Mouse (Mus musculus) neural tube, embryonic 13.5 days (tissue): ENCODE measurements around the gene Cpn2. TPM values are rescaled to one million over a fixed set of nuclear protein-coding genes. Genes with fewer than 3 reads are reported as not detected.

ENCODE experiments used
- ATAC-seq: fragments of 200-750 bp; cut with Nextera tagmentation; 2 replicates; pipeline ENCODE4 v1.8.0; 2017; ENCODE audit warnings: low read depth, mild to moderate bottlenecking, moderate TSS enrichment, moderate library complexity
- H3K27ac ChIP-seq: fragments of 300-500 bp; sonication (generic); replicated peaks from 2 replicates; pipeline ENCODE4 v1.5.1; 2015; ENCODE audit warnings: moderate library complexity, mild to moderate bottlenecking, inconsistent platforms
- H3K27me3 ChIP-seq: fragments of 300-500 bp; sonication (generic); 2 replicates; pipeline ENCODE4 v1.6.1; 2015; ENCODE audit warnings: mild to moderate bottlenecking, inconsistent platforms
- H3K36me3 ChIP-seq: fragments of 300-500 bp; sonication (generic); 2 replicates; pipeline ENCODE4 v1.6.1; 2015; ENCODE audit warnings: mild to moderate bottlenecking, inconsistent platforms
- H3K4me1 ChIP-seq: fragments of 300-500 bp; sonication (generic); replicated peaks from 2 replicates; pipeline ENCODE4 v1.6.1; 2015; ENCODE audit warnings: inconsistent platforms
- H3K4me2 ChIP-seq: fragments of 300-500 bp; sonication (generic); 2 replicates; pipeline ENCODE4 v1.6.1; 2015; ENCODE audit warnings: inconsistent platforms, mild to moderate bottlenecking, moderate library complexity
- H3K4me3 ChIP-seq: fragments of 300-500 bp; sonication (generic); 2 replicates; pipeline ENCODE4 v1.5.1; 2015; ENCODE audit warnings: mild to moderate bottlenecking, inconsistent platforms
- H3K9ac ChIP-seq: fragments of 300-500 bp; sonication (generic); 2 replicates; pipeline ENCODE4 v1.6.1; 2015; ENCODE audit warnings: moderate library complexity, mild to moderate bottlenecking, inconsistent platforms
- H3K9me3 ChIP-seq: fragments of 300-500 bp; sonication (generic); 2 replicates; pipeline ENCODE4 v1.6.1; 2016; ENCODE audit warnings: inconsistent platforms
- WGBS: fragments of 180-500 bp; shearing (Covaris S2); methylation state at CpG from one replicate; pipeline ENCODE4 v1.1.7; 2015; 5-methylcytosine and 5-hydroxymethylcytosine counted together
- polyA plus RNA-seq: library from polyadenylated mRNA; unstranded; fragments of >200 nt; fragmentation: Nextera tagmentation; extraction: Ambion mirVana; gene quantifications from 2 replicates; pipeline ENCODE4 v1.2.1, GENCODE M21; 2015

Cpn2 gene
- polyA plus RNA-seq, 1 experiment from 2014 or later: not detected

DNA sequence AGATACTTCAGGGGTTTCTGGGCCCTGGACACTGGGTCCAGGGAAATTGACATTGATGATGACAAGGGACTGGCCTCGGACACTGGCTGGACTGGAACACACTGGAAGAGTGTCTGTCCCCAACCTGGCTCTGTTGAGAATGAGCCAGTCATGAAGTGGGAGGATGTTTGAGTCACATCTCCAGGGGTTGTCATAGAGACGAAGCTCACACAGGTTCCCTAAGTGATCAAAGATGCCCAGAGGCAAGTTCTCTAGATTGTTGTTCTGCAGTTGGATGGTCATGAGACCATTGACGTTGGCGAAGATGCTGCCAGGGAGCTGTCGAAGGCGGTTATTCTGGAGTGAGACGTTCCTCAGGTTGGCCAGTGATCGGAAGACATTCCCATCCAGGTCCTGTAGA lies 5.8 kb upstream of the Cpn2 start:
- Histone ChIP-seq H3K4me2 (no peak overlapping the region), H3K4me3 (no peak overlapping the region), H3K27me3 (no peaks in the 10 kb centered on the region; the same call in 1 of the 2 replicates), H3K4me1 (peaks cover 10% of the 10 kb centered on the region), H3K9me3 (no peaks in the 10 kb centered on the region), H3K36me3 (no peaks in the 10 kb centered on the region), H3K9ac (no peak overlapping the region), H3K27ac (no peak overlapping the region)
- no peak for ATAC-seq
- 93% methylated on average over 8 of the region's 8 CpGs for WGBS

DNA sequence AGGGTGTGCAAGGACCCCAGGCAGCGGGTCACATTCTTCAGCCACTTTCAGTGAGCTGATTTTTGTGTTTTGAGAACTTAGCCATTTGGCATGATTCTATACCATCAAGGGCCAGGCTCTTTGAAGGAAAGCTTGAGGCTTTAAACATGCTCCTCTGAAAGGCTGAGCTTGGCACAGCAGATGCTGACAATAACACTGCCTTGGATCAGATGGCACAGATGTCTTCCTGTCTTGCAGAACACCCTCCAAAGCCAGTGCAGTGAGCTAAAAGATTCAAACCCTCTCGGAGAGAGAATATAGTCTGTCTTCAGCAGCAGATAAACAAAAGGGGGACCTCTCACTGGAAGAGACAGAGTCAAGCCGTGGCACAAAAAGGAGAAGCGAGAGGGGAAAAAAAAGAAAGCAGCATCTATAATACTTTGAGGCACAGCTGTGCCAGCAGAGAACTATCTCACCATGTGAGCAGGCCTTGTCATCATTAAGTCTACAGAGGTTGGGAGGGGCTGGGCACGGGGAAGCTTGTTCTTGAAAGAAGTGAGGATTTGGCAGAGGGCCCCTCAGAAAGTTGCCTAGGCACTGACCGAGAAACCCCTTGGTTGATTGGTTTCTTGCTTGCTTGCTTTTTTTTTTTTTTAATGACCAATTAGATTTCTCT lies 4.8 kb upstream of the Cpn2 start:
- H3K4me3 ChIP-seq: no peak overlapping the region
- no peak overlapping the region for H3K4me2 ChIP-seq
- no peaks in the 10 kb centered on the region for H3K36me3 ChIP-seq
- H3K9ac ChIP-seq: no peak overlapping the region
- WGBS: 60% methylated on average over 6 of the region's 6 CpGs
- no peak for ATAC-seq
- H3K27me3 ChIP-seq: no peaks in the 10 kb centered on the region
- H3K4me1 ChIP-seq: peaks cover 10% of the 10 kb centered on the region
- no peak overlapping the region for H3K27ac ChIP-seq
- no peaks in the 10 kb centered on the region for H3K9me3 ChIP-seq

- no peaks in the 10 kb centered on the region for H3K27me3 ChIP-seq
- no peak overlapping the region for H3K4me2 ChIP-seq
- 77% methylated on average over 8 of the region's 8 CpGs for WGBS
- H3K27ac ChIP-seq: no peak overlapping the region
- H3K9ac ChIP-seq: no peak overlapping the region
- ATAC-seq: no peak
- no peaks in the 10 kb centered on the region for H3K9me3 ChIP-seq
- peaks cover 10% of the 10 kb centered on the region for H3K4me1 ChIP-seq
- H3K36me3 ChIP-seq: no peaks in the 10 kb centered on the region
- no peak overlapping the region for H3K4me3 ChIP-seq
These were observed 4.0 kb upstream of the Cpn2 start for GRCm38 (mm10) chr16:30271223-30271761.

DNA sequence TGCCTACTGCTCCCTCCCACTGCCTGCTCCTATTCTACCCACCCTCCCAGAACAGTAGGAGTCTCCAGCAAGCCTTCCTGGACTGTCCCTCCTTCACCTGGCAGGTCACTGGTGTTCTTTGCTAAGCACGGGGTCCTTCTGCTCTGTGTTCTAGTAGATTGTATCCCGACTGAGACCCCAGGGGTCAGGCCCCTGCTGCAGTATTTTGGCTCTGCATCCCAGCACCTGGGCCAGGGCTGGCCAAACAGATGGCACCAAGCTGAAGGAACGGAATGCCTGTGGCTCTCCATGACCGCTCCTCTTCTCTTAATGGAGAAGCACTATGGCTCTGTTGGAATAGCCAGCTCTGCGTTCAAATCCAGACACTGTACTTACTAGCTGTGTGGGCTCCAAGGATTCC lies 738 bp downstream of the Cpn2 start:
- 81% methylated on average over 5 of the region's 5 CpGs for WGBS
- peaks cover 2% of the 10 kb centered on the region; the same call in 1 of the 2 replicates for H3K4me1 ChIP-seq
- H3K4me3 ChIP-seq: no peak overlapping the region

DNA sequence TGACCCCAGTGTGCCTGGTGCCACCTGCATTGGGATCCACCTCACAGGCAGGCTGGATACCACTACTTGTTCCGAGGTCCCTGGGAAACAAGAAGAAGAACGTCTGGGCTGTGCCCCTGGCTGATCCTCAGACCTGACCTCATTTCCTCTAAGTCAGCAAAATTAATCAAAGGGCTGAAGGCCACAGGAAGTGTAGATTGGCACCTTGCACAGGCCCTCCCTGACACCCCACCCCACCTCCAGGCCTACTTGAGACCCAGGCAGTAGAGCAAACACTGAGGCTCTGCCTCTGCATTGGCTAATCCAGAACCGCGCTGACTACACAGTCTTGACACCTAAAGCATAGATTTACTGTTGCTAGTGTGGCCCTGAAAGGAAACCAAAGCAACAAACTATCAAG lies 1.7 kb downstream of the Cpn2 start:
- Histone ChIP-seq H3K27me3 (0 out of 2 replicates have a peak, but pooled peaks cover 6% of the 10 kb centered on the region), H3K9me3 (no peaks in the 10 kb centered on the region), H3K36me3 (no peaks in the 10 kb centered on the region), H3K4me2 (no peak overlapping the region), H3K4me1 (no peaks in the 10 kb centered on the region), H3K27ac (no peak overlapping the region), H3K4me3 (no peak overlapping the region), H3K9ac (no peak overlapping the region)
- no peak for ATAC-seq
- 75% methylated on average over 4 of the region's 4 CpGs for WGBS

More for the DNA sequence above, 738 bp downstream of the Cpn2 start:
- H3K4me2 ChIP-seq: no peak overlapping the region
- 0 out of 2 replicates have a peak, but pooled peaks cover 6% of the 10 kb centered on the region for H3K27me3 ChIP-seq
- H3K27ac ChIP-seq: no peak overlapping the region
- no peaks in the 10 kb centered on the region for H3K9me3 ChIP-seq
- ATAC-seq: no peak
- H3K9ac ChIP-seq: no peak overlapping the region
- no peaks in the 10 kb centered on the region for H3K36me3 ChIP-seq

DNA sequence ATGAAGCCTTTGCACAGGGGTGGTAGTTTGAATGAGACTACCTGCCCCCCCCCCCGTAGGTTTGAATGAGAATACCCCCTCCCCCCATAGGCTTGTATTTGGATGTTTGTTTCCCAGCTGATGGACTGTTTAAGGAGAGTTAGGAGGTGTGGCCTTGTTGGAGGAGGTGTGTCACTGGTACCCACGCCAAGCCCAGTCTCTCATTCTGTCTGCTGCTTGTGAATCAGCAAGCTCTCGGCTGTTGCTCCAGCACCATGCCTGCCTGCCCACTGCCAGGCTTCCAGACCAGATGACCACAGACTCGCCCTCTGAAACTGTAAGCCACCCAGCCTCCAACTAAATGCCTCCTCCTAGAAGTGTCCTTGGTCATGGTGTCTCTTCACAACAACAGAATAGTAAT lies 4.1 kb downstream of the Cpn2 start:
- Histone ChIP-seq H3K9me3 (no peaks in the 10 kb centered on the region), H3K9ac (no peak overlapping the region), H3K4me1 (no peaks in the 10 kb centered on the region), H3K36me3 (no peaks in the 10 kb centered on the region), H3K27me3 (0 out of 2 replicates have a peak, but pooled peaks cover 6% of the 10 kb centered on the region), H3K4me3 (no peak overlapping the region), H3K27ac (no peak overlapping the region), H3K4me2 (no peak overlapping the region)
- no peak for ATAC-seq
- 60% methylated on average over 4 of the region's 4 CpGs for WGBS

DNA sequence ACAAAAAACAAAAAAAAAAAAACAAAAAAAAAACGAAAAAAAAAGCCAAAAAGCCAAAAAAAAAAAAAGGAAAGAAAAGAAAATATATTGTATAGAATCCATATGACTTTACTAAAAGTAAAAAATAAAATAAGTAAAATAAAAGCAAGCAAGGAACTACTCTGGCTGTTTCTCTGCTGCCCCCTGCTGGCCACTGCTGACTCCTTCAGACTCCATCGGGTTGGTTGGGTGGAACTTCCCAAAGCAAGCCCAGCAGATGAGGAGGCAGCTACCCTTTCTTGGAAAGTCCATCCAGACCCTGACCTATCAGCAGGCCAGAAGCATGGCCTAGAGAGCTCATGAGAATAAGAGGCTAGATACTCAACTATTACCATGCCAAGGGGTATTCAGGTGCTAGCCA lies 4.6 kb downstream of the Cpn2 start:
- ATAC-seq: no peak; the same call in 1 of the 2 replicates
- no peak overlapping the region for H3K4me3 ChIP-seq
- H3K4me2 ChIP-seq: no peak overlapping the region
- H3K27ac ChIP-seq: no peak overlapping the region
- H3K27me3 ChIP-seq: peaks cover 6% of the 10 kb centered on the region; the same call in 1 of the 2 replicates
- H3K9me3 ChIP-seq: no peaks in the 10 kb centered on the region
- no peak overlapping the region for H3K9ac ChIP-seq
- no peaks in the 10 kb centered on the region for H3K4me1 ChIP-seq
- H3K36me3 ChIP-seq: no peaks in the 10 kb centered on the region
- 1% methylated on average over 2 of the region's 2 CpGs for WGBS

GRCm38 (mm10) chr16:30262157-30262556 lies 5.1 kb downstream of the Cpn2 start:
- WGBS: 90% methylated on average over 10 of the region's 10 CpGs

GRCm38 (mm10) chr16:30261341-30261740 lies 6.0 kb downstream of the Cpn2 start:
- Histone ChIP-seq H3K4me1 (no peaks in the 10 kb centered on the region), H3K4me2 (no peak overlapping the region), H3K27me3 (peaks cover 6% of the 10 kb centered on the region), H3K36me3 (no peaks in the 10 kb centered on the region), H3K9me3 (no peaks in the 10 kb centered on the region), H3K4me3 (no peak overlapping the region), H3K27ac (no peak overlapping the region), H3K9ac (no peak overlapping the region)
- WGBS: 88% methylated on average over 9 of the region's 9 CpGs
- no peak for ATAC-seq

More at GRCm38 (mm10) chr16:30262157-30262556, 5.1 kb downstream of the Cpn2 start:
- Histone ChIP-seq H3K9ac (no peak overlapping the region), H3K4me1 (no peaks in the 10 kb centered on the region), H3K4me3 (no peak overlapping the region), H3K27ac (no peak overlapping the region), H3K27me3 (peaks cover 6% of the 10 kb centered on the region; the same call in 1 of the 2 replicates), H3K36me3 (no peaks in the 10 kb centered on the region), H3K9me3 (no peaks in the 10 kb centered on the region), H3K4me2 (no peak overlapping the region)
- no peak for ATAC-seq

- WGBS: 91% methylated on average over 15 of the region's 15 CpGs
- no peak overlapping the region for H3K4me3 ChIP-seq
- ATAC-seq: no peak
These were observed 7.2 kb downstream of the Cpn2 start for GRCm38 (mm10) chr16:30260012-30260635.

GRCm38 (mm10) chr16:30259444-30259843 lies 7.9 kb downstream of the Cpn2 start:
- Histone ChIP-seq H3K9ac (no peak overlapping the region), H3K27me3 (peaks cover 5% of the 10 kb centered on the region), H3K4me2 (no peak overlapping the region), H3K27ac (no peak overlapping the region), H3K4me1 (no peaks in the 10 kb centered on the region), H3K4me3 (no peak overlapping the region), H3K36me3 (no peaks in the 10 kb centered on the region), H3K9me3 (no peaks in the 10 kb centered on the region)
- no peak for ATAC-seq
- 90% methylated on average over 10 of the region's 10 CpGs for WGBS

More at GRCm38 (mm10) chr16:30260012-30260635, 7.2 kb downstream of the Cpn2 start:
- Histone ChIP-seq H3K4me1 (no peaks in the 10 kb centered on the region), H3K27ac (no peak overlapping the region), H3K9me3 (no peaks in the 10 kb centered on the region), H3K4me2 (no peak overlapping the region), H3K27me3 (peaks cover 2% of the 10 kb centered on the region), H3K9ac (no peak overlapping the region), H3K36me3 (no peaks in the 10 kb centered on the region)

DNA sequence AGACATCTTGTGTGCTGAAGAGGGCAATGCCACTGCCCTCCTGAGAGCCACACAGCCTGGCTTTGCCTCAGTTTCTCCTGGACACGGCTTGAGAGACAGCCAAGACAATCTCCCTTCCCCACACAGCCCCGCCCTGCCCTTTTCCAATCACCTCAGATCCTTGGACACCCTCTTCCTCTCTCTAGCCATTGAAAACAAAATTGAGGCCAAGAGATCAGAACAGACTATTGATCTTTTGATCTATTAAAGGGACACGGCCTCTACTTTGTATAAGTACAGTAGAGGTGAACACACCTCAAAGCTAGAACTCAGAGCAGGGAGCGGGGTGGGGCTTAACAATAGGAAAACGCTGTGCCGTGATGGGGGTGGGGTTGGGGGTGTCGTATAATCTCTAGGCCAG lies 8.9 kb downstream of the Cpn2 start:
- Histone ChIP-seq H3K4me2 (no peak overlapping the region), H3K27ac (no peak overlapping the region), H3K4me3 (no peak overlapping the region), H3K9me3 (no peaks in the 10 kb centered on the region), H3K27me3 (peaks cover 5% of the 10 kb centered on the region), H3K36me3 (no peaks in the 10 kb centered on the region), H3K4me1 (no peaks in the 10 kb centered on the region), H3K9ac (no peak overlapping the region)
- 85% methylated on average over 7 of the region's 7 CpGs for WGBS
- ATAC-seq: no peak
